Mouse (Mus musculus): ENCODE data around the gene Adgrf5.

GRCm38 (mm10) chr17:43337643-43338042 lies 22.6 kb upstream of the Adgrf5 start:
- TF ChIP-seq CTCF (IDR thresholded peaks at IDR 0.05; ENCODE audit: low read depth, low read length) (no peak), POLR2A (IDR thresholded peaks at IDR 0.05; ENCODE audit: insufficient read depth, low read length) (no peak), EP300 (IDR thresholded peaks at IDR 0.05; ENCODE audit: insufficient read depth, low read depth, low read length) (no peak)

Measured in ES-Bruce4 (cell line).